Mouse (Mus musculus) layer of hippocampus, adult 8-10 months (tissue): ENCODE measurements around the gene Colca2. TPM values are rescaled to one million over a fixed set of nuclear protein-coding genes. Genes with fewer than 3 reads are reported as not detected.
A peak's percentile ranks its signal among the peaks of the same experiment; 100 is the strongest.

ENCODE experiments used
- DNase-seq, 2 experiments: peaks; one replicate each; pipeline ENCODE4 v3.0.0; 2022; ENCODE audit warnings: low spot score in 2 of 2
- total RNA-seq, 4 experiments: library from RNA; stranded (reverse); gene quantifications; 2 replicates each; pipeline ENCODE4 v1.2.4; 2022

The Colca2 gene
- 1 to 10 TPM in 3 of 4 experiments, under 1 TPM in 1; 0.87 to 1.7 (median 1.5) TPM for total RNA-seq

DNA sequence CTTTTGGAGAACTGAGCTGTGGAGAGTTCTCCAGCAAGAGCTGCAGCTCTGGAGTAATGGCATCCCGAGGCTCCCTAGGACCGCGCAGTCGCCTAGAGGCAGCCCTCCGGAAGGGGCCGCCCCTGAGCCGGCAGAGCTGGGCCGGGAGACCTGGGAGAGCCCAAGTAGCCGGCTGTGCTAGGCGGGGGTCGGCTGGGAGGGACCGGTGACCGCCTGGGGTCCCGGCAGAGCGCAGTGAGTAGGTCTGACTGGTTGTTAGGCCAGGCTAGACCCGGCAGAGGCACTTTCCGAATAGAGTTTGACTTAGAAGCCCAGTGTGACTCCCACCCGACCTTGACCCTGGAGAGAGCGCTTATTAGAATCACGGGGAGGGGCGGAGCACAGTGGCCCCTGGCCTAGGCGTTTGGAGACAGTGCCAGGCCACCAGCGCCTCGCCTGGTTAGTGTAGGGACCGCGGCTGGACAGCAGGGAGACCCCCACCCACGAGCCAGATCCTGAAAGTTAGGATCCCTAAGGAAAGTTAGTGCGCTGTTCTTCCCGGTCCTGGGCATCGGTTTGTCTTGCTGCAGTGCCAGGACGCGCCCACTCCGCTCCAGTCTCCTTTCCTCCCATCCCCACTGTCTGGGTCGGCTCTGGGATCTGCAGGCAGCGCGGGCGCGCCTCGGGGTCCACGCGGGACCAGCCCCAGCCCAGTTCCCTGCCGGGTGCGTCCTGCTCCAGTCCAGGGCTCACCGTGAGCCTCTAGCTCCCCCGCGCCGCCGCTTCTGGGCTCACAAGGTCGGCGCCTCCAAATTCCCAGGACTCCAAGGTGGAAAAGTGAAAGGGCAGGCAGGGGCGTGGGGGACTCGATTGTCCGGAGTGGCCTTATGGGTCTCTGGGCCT is at the start of gene Colca2:
Colca2 (minus strand) TSS at position 70 of the 882 bp plus-strand sequence.
- peak; percentile 35 to 49 for DNase-seq

DNA sequence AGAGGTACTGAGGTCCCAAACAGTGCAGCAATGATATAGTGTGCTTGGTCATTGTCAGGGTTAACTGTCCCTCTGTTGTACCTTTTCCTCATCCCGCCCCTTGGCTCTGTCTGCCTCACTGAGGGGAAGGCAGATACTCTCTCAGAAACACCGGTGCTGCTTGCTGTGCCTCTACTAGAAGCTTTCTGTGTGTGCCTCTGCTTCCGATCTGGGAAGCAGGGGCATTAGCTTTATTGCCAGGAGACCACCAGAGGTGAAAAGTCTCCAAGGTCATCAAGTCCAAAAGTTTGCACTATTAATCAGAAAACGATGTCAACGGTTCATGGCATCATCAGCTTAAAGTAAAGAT is 49.2 kb upstream of the Colca2 start:
- DNase-seq: no peak

GRCm38 (mm10) chr9:51326619-51327554 is 48.5 kb upstream of the Colca2 start:
- no peak for DNase-seq

DNA sequence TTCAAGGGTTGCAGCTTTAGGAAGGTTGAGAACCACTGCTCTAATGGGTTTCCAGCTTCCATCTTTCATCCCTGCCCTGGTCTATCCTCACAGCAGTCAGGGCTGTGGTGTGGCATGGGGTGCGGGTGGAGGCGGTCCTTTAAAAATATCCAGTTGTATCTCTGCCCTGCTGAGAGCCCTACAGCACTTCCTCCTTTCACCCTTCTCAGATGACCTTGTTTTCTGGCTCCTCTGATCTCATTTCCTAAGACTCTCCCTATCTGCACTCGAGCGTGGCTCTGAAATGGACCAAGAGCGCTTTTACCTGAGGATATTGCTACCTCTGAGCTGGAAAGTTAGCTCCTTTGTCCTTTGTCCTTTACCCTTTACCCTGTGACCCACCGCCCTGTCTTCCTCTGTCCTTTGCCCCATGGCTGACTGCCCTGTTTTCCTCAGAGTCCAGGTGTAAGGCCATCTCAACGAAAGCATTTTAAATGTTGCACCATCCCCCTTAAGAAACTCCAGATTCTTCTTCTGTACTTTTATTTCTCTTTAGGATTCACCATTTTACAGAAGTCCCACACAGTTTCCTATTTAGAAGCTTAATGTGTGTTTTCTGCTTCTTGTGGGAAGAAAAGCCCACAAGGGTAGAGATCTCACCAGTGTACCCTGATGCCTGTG is 46.2 kb upstream of the Colca2 start:
- no peak for DNase-seq

GRCm38 (mm10) chr9:51320096-51320495 is 41.7 kb upstream of the Colca2 start:
- no peak for DNase-seq

- no peak for DNase-seq
Measured at GRCm38 (mm10) chr9:51318246-51318645, 39.9 kb upstream of the Colca2 start.

- no peak for DNase-seq
Measured at GRCm38 (mm10) chr9:51317322-51317721, 39.0 kb upstream of the Colca2 start.

- DNase-seq: no peak
Measured at GRCm38 (mm10) chr9:51315402-51316063, 37.2 kb upstream of the Colca2 start.

GRCm38 (mm10) chr9:51312554-51313317 is 34.4 kb upstream of the Colca2 start:
- DNase-seq: no peak

- no peak for DNase-seq
Measured at GRCm38 (mm10) chr9:51310515-51310914, 32.1 kb upstream of the Colca2 start.

- DNase-seq: no peak
Measured at GRCm38 (mm10) chr9:51306351-51306750, 28.0 kb upstream of the Colca2 start.

- peak; percentile 35 to 53 for DNase-seq
Measured at GRCm38 (mm10) chr9:51305146-51305545, 26.8 kb upstream of the Colca2 start.

- DNase-seq: no peak
Measured at GRCm38 (mm10) chr9:51303980-51304379, 25.6 kb upstream of the Colca2 start.

GRCm38 (mm10) chr9:51293541-51293940 is 15.2 kb upstream of the Colca2 start:
- DNase-seq: no peak

DNA sequence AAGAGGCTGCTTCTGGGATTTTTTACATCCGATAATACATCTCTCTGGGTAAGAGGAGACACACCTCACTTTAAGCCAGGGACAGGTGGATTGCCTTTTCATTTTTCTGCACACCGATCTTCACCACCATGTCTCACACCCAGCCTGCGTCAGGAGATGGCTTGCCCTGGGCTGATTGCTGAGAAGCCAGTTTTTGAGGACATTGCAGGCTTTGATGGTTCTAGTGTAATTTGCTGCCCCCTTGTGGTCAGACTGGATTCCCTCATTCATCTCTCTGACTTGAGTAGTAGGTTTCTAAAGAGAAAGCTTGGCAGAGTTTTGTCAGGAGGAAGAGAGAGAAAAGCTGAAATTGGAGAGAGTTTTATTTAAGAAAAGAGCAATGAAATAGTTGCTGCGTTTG is 14.3 kb upstream of the Colca2 start:
- peak; percentile 59 to 87 for DNase-seq

- no peak for DNase-seq
Measured at GRCm38 (mm10) chr9:51290980-51291379, 12.6 kb upstream of the Colca2 start.

DNA sequence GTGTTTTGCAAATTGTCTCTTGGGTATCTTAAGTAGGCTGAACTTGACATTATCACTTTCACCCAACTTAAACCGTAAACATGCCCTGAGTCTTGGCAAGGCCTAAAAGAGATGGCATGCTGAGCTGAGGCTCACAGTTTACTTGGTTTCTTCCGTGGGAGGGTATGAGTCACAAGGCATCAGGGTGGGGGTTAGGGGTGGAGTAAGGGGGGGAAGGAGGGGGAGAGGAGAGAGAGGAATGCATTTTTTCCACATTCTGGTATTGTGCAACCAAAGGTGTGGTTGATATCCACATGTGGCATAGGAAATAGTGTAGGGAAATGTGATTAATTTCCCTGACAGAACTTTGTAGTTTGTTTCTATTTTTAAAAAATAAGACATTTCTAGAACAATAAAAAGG is 7.7 kb upstream of the Colca2 start:
- no peak for DNase-seq

DNA sequence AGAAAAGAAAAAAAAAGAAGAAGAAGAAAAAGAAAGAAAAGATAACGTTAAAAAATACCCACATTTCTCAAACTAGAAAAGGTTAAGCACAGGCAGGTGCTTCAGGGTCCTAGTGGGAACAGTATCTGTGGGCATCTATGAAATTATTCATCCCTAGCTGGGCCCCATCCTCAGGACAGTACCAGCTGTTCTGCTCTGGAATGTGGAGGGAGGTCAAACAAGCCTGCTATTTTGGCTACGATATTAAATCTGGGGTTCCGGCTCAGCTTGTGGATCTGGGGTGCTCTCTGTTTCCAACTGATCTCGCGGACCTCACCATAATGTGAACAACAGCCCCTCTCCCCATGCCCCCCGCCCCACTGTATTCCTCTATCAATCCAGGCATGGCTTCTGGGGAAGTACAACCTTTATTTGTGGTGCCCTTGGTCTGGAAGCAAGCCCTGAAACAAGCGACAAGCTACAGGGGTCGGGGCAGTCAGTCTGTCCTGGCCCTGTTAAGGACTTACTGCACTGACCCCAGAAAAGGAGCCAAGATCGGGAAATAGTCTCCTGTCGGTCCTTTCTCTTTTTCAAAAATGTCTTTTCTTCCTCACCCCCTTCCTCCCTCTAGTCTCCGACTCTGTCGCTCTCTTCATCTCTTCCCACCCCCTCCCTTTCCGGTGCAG is 403 bp downstream of the Colca2 start:
- no peak for DNase-seq

DNA sequence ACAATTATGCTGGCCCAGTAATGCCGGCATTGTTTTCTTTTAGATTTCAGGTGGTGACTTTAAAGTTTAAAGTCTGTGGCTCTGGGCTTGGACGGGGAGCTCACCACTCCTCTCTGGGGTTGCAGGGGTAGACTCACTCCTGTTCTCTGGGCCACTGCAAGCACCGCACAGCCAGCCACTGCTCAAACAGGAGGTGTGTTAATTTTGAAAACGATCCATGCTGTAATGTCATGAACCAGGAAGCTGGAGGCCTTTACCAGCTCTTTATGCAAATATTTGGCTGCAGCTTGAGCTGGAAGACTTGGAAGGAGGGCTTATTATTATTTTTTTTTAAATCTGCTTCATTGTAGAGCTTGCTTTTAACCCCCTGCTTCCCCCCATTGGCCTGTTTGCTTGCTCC is 3.7 kb downstream of the Colca2 start:
- DNase-seq: no peak
